Mouse (Mus musculus): ENCODE results near the gene Spz1. TPM values are rescaled to one million over a fixed set of nuclear protein-coding genes. Genes with fewer than 3 reads are reported as not detected.
A peak's percentile ranks its signal among the peaks of the same experiment; 100 is the strongest.

The Spz1 gene
- polyA plus RNA-seq, 1 experiment from 2014 or later: not detected

DNA sequence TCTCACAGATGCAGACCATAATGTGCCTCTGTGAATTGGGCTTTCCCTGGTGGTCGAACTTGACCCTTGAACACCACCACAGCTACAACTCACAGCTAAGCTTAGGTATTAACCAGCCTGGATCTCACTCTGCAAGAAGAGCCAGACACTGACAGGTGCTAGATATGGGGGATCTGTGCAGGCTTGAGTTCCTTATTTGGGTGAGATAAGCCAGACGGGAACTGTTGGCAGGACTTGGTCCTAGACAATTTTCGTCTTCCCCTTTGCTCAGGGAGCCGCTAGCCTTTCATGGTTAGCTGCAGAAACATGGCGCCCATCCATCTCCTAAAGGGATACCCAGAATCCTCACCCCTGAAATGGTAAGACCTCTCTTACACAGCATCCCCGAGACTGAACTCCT lies 35.0 kb downstream of the Spz1 start:
- no peak overlapping the region for H3K4me2 ChIP-seq (replicated peaks; ENCODE audit: low read depth, low read length)
- ATAC-seq (ENCODE audit: low FRiP score, low TSS enrichment): no peak
- H3K9me3 ChIP-seq (ENCODE audit: control insufficient read depth, low read length): no peaks in the 10 kb centered on the region
- no peaks in the 10 kb centered on the region for H3K27me3 ChIP-seq (ENCODE audit: control insufficient read depth, insufficient read depth, low read length)
- no peaks in the 10 kb centered on the region for H3K4me1 ChIP-seq (ENCODE audit: control insufficient read depth, insufficient read depth, low read length)
- no peaks in the 10 kb centered on the region for H3K36me3 ChIP-seq (ENCODE audit: control insufficient read depth, insufficient read depth, low read length)
- no peak overlapping the region for H3K4me3 ChIP-seq (ENCODE audit: low read length)
- H3K9ac ChIP-seq (ENCODE audit: low read depth, low read length): no peak overlapping the region
- no peak overlapping the region for H3K27ac ChIP-seq (ENCODE audit: low read depth, low read length)
- 86% methylated on average over 6 of the region's 6 CpGs for WGBS

DNA sequence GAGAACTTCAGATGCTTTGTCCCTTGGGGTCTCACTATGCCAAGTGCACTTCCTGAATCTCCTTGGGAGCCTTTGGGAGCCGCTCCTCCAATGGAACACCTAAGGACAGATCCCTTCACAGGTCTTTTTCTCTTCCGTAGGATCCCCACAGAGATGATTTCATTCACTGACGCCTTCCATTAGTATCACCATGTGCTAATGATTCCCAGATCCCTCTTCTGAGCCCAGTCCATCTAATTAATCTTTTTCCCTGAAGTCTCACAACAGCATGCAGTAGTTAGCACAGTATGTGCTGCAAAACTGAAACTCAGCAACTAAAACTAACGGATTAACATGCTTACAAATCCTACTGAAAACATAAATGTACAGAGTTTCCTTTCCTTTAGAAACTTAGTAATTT lies 36.8 kb downstream of the Spz1 start:
- H3K36me3 ChIP-seq (ENCODE audit: control insufficient read depth, insufficient read depth, low read length): no peaks in the 10 kb centered on the region
- WGBS: 63% methylated on average over 4 of the region's 4 CpGs
- H3K4me2 ChIP-seq (replicated peaks; ENCODE audit: low read depth, low read length): no peak overlapping the region
- ATAC-seq (ENCODE audit: low FRiP score, low TSS enrichment): no peak
- no peak overlapping the region for H3K4me3 ChIP-seq (ENCODE audit: low read length)
- no peaks in the 10 kb centered on the region for H3K4me1 ChIP-seq (ENCODE audit: control insufficient read depth, insufficient read depth, low read length)
- H3K9ac ChIP-seq (ENCODE audit: low read depth, low read length): no peak overlapping the region
- no peaks in the 10 kb centered on the region for H3K27me3 ChIP-seq (ENCODE audit: control insufficient read depth, insufficient read depth, low read length)
- H3K9me3 ChIP-seq (ENCODE audit: control insufficient read depth, low read length): no peaks in the 10 kb centered on the region
- H3K27ac ChIP-seq (ENCODE audit: low read depth, low read length): no peak overlapping the region

DNA sequence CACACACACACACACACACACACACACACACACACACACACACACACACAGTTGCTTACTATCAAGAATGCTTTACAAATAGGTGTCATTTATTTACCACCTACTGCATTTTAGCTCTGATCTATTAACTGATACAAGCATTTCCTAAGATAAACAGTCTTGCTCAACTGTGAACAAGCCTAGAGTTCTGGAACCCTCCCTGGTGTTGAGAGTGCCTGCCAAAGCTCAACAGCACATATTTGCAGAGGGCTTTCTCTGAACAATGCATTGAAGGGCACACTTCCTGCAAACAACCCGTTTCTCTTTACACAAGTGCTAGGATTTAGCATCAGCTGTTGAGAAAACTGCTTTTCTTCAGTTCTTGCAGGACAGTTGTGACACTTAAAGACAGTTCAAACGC lies 42.2 kb downstream of the Spz1 start:
- ATAC-seq (ENCODE audit: low FRiP score, low TSS enrichment): no peak
- 53% methylated on average over 2 of the region's 2 CpGs for WGBS

DNA sequence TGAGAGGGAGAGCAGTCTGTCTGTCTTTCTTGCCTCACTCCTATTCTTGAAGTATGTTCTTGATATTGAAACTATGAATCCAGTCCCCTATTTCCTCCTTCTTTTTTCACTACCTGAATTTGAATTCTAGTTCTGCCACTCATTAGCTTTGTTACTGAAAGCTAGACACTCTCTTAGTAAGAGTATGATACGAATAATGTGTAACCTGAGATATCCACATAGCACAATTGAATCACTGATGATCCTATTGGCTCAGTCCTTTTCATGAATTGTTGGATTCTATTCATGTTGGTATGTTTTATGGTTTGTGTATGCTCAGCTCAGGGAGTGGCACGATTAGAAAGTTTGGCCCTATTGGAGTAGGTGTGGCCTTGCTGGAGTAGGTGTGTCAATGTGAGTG lies 43.8 kb downstream of the Spz1 start:
- H3K4me2 ChIP-seq (replicated peaks; ENCODE audit: low read depth, low read length): no peak overlapping the region
- no peaks in the 10 kb centered on the region for H3K27me3 ChIP-seq (ENCODE audit: control insufficient read depth, insufficient read depth, low read length)
- no peak overlapping the region for H3K9ac ChIP-seq (ENCODE audit: low read depth, low read length)
- 0 out of 2 replicates have a peak, but pooled peaks cover 3% of the 10 kb centered on the region for H3K4me1 ChIP-seq (ENCODE audit: control insufficient read depth, insufficient read depth, low read length)
- H3K4me3 ChIP-seq (ENCODE audit: low read length): no peak overlapping the region
- H3K27ac ChIP-seq (ENCODE audit: low read depth, low read length): no peak overlapping the region
- no peak for ATAC-seq (ENCODE audit: low FRiP score, low TSS enrichment)
- H3K36me3 ChIP-seq (ENCODE audit: control insufficient read depth, insufficient read depth, low read length): no peaks in the 10 kb centered on the region; the same call in 1 of the 2 replicates
- 79% methylated on average over 2 of the region's 2 CpGs for WGBS
- no peaks in the 10 kb centered on the region for H3K9me3 ChIP-seq (ENCODE audit: control insufficient read depth, low read length)

More for the DNA sequence above, 42.2 kb downstream of the Spz1 start:
- Histone ChIP-seq H3K9ac (ENCODE audit: low read depth, low read length) (no peak overlapping the region), H3K27me3 (ENCODE audit: control insufficient read depth, insufficient read depth, low read length) (no peaks in the 10 kb centered on the region), H3K4me1 (ENCODE audit: control insufficient read depth, insufficient read depth, low read length) (0 out of 2 replicates have a peak, but pooled peaks cover 3% of the 10 kb centered on the region), H3K4me2 (replicated peaks; ENCODE audit: low read depth, low read length) (no peak overlapping the region), H3K36me3 (ENCODE audit: control insufficient read depth, insufficient read depth, low read length) (no peaks in the 10 kb centered on the region), H3K27ac (ENCODE audit: low read depth, low read length) (no peak overlapping the region), H3K9me3 (ENCODE audit: control insufficient read depth, low read length) (no peaks in the 10 kb centered on the region), H3K4me3 (ENCODE audit: low read length) (no peak overlapping the region)

DNA sequence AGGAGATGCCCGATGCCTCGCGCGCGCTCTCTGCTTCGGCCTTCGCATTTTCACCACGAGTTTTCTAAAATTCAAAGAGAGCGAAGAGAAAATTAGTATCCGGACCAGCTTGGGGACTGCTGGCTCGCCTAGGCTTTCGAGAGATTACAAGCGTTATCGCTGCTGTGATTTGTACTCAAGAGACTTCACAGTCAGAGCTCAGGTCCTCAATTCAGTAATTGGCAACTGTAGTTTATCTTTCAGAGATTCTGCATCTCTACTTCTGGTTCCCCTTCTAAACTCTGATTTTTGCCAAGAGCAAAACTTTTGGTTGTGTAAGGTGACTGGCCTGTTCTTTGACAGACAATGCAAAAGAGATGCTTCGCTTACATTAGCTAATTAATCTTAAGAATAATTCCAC lies 44.7 kb downstream of the Spz1 start:
- peak overlapping the region; percentile 96 for H3K27ac ChIP-seq (ENCODE audit: low read depth, low read length)
- peak overlapping the region; percentile 62 for H3K9ac ChIP-seq (ENCODE audit: low read depth, low read length)
- 5% methylated on average over 15 of the region's 15 CpGs for WGBS
- H3K36me3 ChIP-seq (ENCODE audit: control insufficient read depth, insufficient read depth, low read length): no peaks in the 10 kb centered on the region; the same call in 1 of the 2 replicates
- ATAC-seq (ENCODE audit: low FRiP score, low TSS enrichment): peak; percentile 1; the same call in 1 of the 2 replicates
- H3K27me3 ChIP-seq (ENCODE audit: control insufficient read depth, insufficient read depth, low read length): no peaks in the 10 kb centered on the region
- H3K4me3 ChIP-seq (ENCODE audit: low read length): peak overlapping the region; percentile 79
- no peaks in the 10 kb centered on the region for H3K9me3 ChIP-seq (ENCODE audit: control insufficient read depth, low read length)
- H3K4me2 ChIP-seq (replicated peaks; ENCODE audit: low read depth, low read length): peak overlapping the region; percentile 57
- H3K4me1 ChIP-seq (ENCODE audit: control insufficient read depth, insufficient read depth, low read length): 0 out of 2 replicates have a peak, but pooled peaks cover 3% of the 10 kb centered on the region

DNA sequence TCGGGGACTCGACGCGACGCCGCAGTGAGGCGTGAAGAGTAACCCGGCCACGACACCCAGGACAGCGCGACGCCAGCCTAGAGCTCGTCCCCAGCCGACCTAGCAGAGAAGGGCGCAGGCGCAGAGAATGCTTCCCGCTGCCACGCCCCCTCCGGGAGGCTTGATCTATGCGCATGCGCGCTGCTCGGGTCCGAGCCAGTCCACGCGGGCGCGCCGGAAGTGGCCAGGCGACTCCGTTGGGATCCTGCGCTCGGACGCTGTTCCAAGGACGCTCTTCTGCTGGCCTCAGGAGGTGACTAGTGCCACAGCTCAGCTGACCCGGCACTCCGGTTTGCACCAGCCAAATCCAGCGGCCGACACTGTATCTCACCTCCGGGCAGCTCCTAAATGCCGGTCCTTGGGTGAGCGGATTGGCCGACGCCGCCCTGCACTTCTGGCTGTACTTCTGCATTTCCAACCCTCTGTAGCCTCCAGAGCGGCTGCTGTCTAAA lies 45.2 kb downstream of the Spz1 start, which contains the start of gene Zfyve16:
Gene Zfyve16, minus strand, starts transcription at position 148 of the 491 bp plus-strand sequence.
- peak; percentile 99 for ATAC-seq (ENCODE audit: low FRiP score, low TSS enrichment)
- Histone ChIP-seq H3K4me3 (ENCODE audit: low read length) (peak within 1 kb of the TSS; percentile 79), H3K9ac (ENCODE audit: low read depth, low read length) (peak within 1 kb of the TSS; percentile 62), H3K9me3 (ENCODE audit: control insufficient read depth, low read length) (no peaks in the 10 kb centered on the region), H3K4me1 (ENCODE audit: control insufficient read depth, insufficient read depth, low read length) (0 out of 2 replicates have a peak, but pooled peaks cover 3% of the 10 kb centered on the region), H3K4me2 (replicated peaks; ENCODE audit: low read depth, low read length) (peak within 1 kb of the TSS; percentile 57), H3K27me3 (ENCODE audit: control insufficient read depth, insufficient read depth, low read length) (no peaks in the 10 kb centered on the region), H3K36me3 (ENCODE audit: control insufficient read depth, insufficient read depth, low read length) (no peaks in the 10 kb centered on the region; the same call in 1 of the 2 replicates), H3K27ac (ENCODE audit: low read depth, low read length) (peak within 1 kb of the TSS; percentile 96)
- WGBS: under 1% methylated on average over 45 of the region's 46 CpGs

DNA sequence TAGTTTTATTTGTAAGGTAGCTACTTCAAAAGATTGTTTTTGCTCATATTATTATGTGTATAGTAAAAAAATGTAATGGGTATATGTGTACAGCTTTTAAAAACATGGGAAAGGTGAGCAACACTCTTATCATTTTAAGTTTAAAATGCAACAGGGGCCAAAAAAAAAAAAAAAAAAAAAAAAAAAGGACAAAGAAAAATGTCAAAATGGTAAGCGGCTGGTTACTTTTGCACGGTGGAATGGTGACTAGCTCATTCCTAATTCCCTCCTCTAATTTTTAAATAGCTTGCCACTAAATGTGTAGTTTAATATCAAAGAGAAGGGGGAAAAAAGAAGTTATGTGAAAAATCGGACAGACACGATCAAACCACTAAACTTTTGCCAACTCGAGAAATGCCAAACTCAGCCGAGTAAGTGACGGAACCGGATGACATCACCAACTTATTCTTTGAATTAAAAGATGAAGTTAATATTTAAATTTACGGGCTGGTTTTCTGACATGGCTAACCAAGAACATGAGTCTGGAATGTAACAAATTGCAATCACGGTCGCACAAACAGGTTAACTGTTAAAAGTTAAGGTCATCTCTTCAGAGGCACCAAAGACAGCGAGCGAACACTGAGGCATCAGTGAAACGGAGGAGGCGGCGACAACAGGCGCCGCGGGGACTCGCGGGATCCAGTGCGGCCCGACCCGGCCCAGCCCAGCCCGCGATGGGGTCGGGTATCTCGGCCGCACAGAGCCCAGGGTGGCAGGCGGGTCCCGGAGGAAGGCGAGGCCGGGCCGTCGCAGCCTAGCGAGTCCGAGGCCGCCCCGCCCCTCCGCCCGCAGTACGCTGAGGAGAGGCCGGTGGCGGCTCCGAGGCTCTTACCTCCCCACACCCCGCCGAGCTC lies 45.9 kb downstream of the Spz1 start:
- H3K9me3 ChIP-seq (ENCODE audit: control insufficient read depth, low read length): no peaks in the 10 kb centered on the region
- H3K4me3 ChIP-seq (ENCODE audit: low read length): peak overlapping the region; percentile 79
- H3K27ac ChIP-seq (ENCODE audit: low read depth, low read length): peak overlapping the region; percentile 96
- H3K4me2 ChIP-seq (replicated peaks; ENCODE audit: low read depth, low read length): peak overlapping the region; percentile 57
- ATAC-seq (ENCODE audit: low FRiP score, low TSS enrichment): no peak
- H3K27me3 ChIP-seq (ENCODE audit: control insufficient read depth, insufficient read depth, low read length): no peaks in the 10 kb centered on the region
- WGBS: 3% methylated on average over 38 of the region's 47 CpGs
- H3K9ac ChIP-seq (ENCODE audit: low read depth, low read length): peak overlapping the region; percentile 62
- H3K4me1 ChIP-seq (ENCODE audit: control insufficient read depth, insufficient read depth, low read length): 0 out of 2 replicates have a peak, but pooled peaks cover 3% of the 10 kb centered on the region
- H3K36me3 ChIP-seq (ENCODE audit: control insufficient read depth, insufficient read depth, low read length): no peaks in the 10 kb centered on the region; the same call in 1 of the 2 replicates
